Mouse (Mus musculus) megakaryocyte, embryonic 14.5 days (primary cell): ENCODE measurements at regions not wholly inside any gene's neighbourhood (a gene's known extent, or its start where the extent isn't known, plus 50 kb on each side); places are given as distances from the start of the nearest gene placed in this dataset.

Source experiments
- H3K27me3 ChIP-seq: replicated peaks from 2 replicates; pipeline ENCODE3; 2012; ENCODE audit warnings: inconsistent platforms
- H3K36me3 ChIP-seq: replicated peaks from 2 replicates; pipeline ENCODE3; 2012; ENCODE audit warnings: low read length, inconsistent platforms, mixed read lengths
- H3K4me1 ChIP-seq: 2 replicates; pipeline ENCODE4 v1.6.1; 2012; ENCODE audit warnings: inconsistent platforms
- H3K4me3 ChIP-seq: replicated peaks from 2 replicates; pipeline ENCODE3; 2012; ENCODE audit warnings: moderate library complexity, mild to moderate bottlenecking, inconsistent platforms
- H3K9me3 ChIP-seq: 2 replicates; pipeline ENCODE4 v1.6.1; 2012; ENCODE audit warnings: inconsistent platforms
- FLI1 ChIP-seq: IDR thresholded peaks from 2 replicates; pipeline ENCODE4 v1.6.1; 2012; ENCODE audit warnings: low read length, inconsistent platforms, mixed read lengths
- GATA1 ChIP-seq: IDR thresholded peaks from 3 replicates; pipeline ENCODE4 v1.6.1; 2012; ENCODE audit warnings: mixed read lengths, low read length, inconsistent platforms, borderline replicate concordance

GRCm38 (mm10) chr10:97375824-97376223, 103.6 kb upstream of the Dcn start:
- no peaks in the 10 kb centered on the region for H3K9me3 ChIP-seq
- H3K4me1 ChIP-seq = no peaks in the 10 kb centered on the region
- no peaks in the 10 kb centered on the region for H3K36me3 ChIP-seq
- TF ChIP-seq GATA1 (no peak), FLI1 (no peak)
- H3K4me3 ChIP-seq = no peak overlapping the region
- H3K27me3 ChIP-seq = no peaks in the 10 kb centered on the region

GRCm38 (mm10) chr10:97376376-97376775, 103.0 kb upstream of the Dcn start:
- H3K9me3 ChIP-seq = no peaks in the 10 kb centered on the region
- TF ChIP-seq GATA1 (no peak), FLI1 (no peak)
- no peaks in the 10 kb centered on the region for H3K27me3 ChIP-seq
- H3K4me1 ChIP-seq = no peaks in the 10 kb centered on the region
- no peaks in the 10 kb centered on the region for H3K36me3 ChIP-seq
- no peak overlapping the region for H3K4me3 ChIP-seq

GRCm38 (mm10) chr10:97381586-97381985, 97.8 kb upstream of the Dcn start:
- no peaks in the 10 kb centered on the region for H3K4me1 ChIP-seq
- no peak overlapping the region for H3K4me3 ChIP-seq
- no peaks in the 10 kb centered on the region for H3K9me3 ChIP-seq
- TF ChIP-seq FLI1 (no peak), GATA1 (no peak)
- H3K36me3 ChIP-seq = no peaks in the 10 kb centered on the region
- H3K27me3 ChIP-seq = no peaks in the 10 kb centered on the region

GRCm38 (mm10) chr10:97383881-97384280, 95.5 kb upstream of the Dcn start:
- Histone ChIP-seq H3K27me3 (no peaks in the 10 kb centered on the region), H3K4me3 (no peak overlapping the region), H3K4me1 (no peaks in the 10 kb centered on the region), H3K9me3 (no peaks in the 10 kb centered on the region), H3K36me3 (no peaks in the 10 kb centered on the region)
- TF ChIP-seq GATA1 (no peak), FLI1 (no peak)

- H3K36me3 ChIP-seq = no peaks in the 10 kb centered on the region
- H3K4me3 ChIP-seq = no peak overlapping the region
- no peaks in the 10 kb centered on the region for H3K27me3 ChIP-seq
- TF ChIP-seq GATA1 (no peak), FLI1 (no peak)
- H3K4me1 ChIP-seq = no peaks in the 10 kb centered on the region
- H3K9me3 ChIP-seq = no peaks in the 10 kb centered on the region
These were observed 92.1 kb upstream of the Dcn start for GRCm38 (mm10) chr10:97387196-97387876.

- no peaks in the 10 kb centered on the region for H3K9me3 ChIP-seq
- H3K36me3 ChIP-seq = no peaks in the 10 kb centered on the region
- no peak overlapping the region for H3K4me3 ChIP-seq
- TF ChIP-seq FLI1 = no peak
- TF ChIP-seq GATA1 = no peak
- no peaks in the 10 kb centered on the region for H3K4me1 ChIP-seq
- H3K27me3 ChIP-seq = no peaks in the 10 kb centered on the region
These were observed 89.5 kb upstream of the Dcn start for GRCm38 (mm10) chr10:97389647-97390590.

GRCm38 (mm10) chr10:97397062-97397771, 82.2 kb upstream of the Dcn start:
- TF ChIP-seq GATA1 = no peak
- no peak for TF ChIP-seq FLI1
- Histone ChIP-seq H3K27me3 (no peaks in the 10 kb centered on the region), H3K4me1 (no peaks in the 10 kb centered on the region), H3K9me3 (no peaks in the 10 kb centered on the region), H3K36me3 (no peaks in the 10 kb centered on the region), H3K4me3 (no peak overlapping the region)

- Histone ChIP-seq H3K36me3 (no peaks in the 10 kb centered on the region), H3K9me3 (no peaks in the 10 kb centered on the region), H3K4me3 (no peak overlapping the region), H3K4me1 (no peaks in the 10 kb centered on the region), H3K27me3 (no peaks in the 10 kb centered on the region)
- TF ChIP-seq FLI1 (no peak), GATA1 (no peak)
These were observed 81.5 kb upstream of the Dcn start for GRCm38 (mm10) chr10:97397896-97398295.

- TF ChIP-seq FLI1 (no peak), GATA1 (no peak)
These were observed 76.9 kb upstream of the Dcn start for GRCm38 (mm10) chr10:97402524-97402923.

More at GRCm38 (mm10) chr10:97402524-97402923, 76.9 kb upstream of the Dcn start:
- Histone ChIP-seq H3K4me1 (no peaks in the 10 kb centered on the region), H3K9me3 (no peaks in the 10 kb centered on the region), H3K4me3 (no peak overlapping the region), H3K36me3 (no peaks in the 10 kb centered on the region), H3K27me3 (no peaks in the 10 kb centered on the region)
